Mouse (Mus musculus) spleen, postnatal 36 days (tissue): Measurements from ENCODE around the gene Ankrd31.
"Not testable (repeated sequence)": the region's sequence is repeated elsewhere in the genome, so short reads cannot be mapped to it uniquely, and the experiment has no call there.

ENCODE experiments used
- DNase-seq, 2 experiments: peaks; one replicate each; pipeline ENCODE4 v3.0.0; 2022; ENCODE audit warnings: low spot score in 2 of 2, mixed read lengths in 1 of 2

The Ankrd31 gene

DNA sequence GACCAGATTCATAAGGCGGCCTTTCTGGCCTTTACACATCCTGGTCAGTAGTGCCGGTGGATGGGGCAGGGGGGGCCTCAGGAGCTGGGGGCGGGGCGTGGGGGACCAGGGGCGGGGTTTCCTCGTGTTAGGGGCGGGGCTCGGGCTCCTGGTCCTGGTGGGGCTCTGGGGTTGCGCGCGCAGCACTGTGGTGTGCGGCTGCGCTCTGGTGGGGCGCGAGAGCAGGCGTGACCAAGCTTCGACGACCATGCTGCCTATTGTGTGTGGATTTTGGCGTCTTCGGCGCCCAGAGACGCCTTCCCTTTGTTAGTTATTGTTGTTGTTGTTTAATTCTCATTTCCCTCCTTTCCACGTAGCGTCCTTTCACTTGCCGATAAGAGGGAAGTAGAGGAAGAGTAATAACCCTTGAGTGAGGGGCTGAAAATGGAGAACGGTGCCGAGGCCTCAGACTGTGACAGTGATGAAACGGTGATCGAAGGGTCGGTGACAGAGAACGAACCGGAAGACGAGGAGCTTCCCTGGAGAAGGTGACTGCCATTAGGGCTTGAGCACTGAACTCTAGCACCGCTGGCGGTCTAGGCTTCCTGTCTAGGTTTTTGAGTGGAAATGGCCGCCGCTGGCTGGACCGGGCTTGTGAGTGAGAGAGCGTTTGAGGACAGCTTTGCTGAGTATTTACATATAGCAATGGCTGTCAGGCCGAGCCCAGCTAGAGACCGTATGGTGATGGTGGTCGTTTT, at the start of gene Ankrd31:
Gene Ankrd31, plus strand, starts transcription at position 164 of the 737 bp plus-strand sequence.
- DNase-seq, result no peak

DNA sequence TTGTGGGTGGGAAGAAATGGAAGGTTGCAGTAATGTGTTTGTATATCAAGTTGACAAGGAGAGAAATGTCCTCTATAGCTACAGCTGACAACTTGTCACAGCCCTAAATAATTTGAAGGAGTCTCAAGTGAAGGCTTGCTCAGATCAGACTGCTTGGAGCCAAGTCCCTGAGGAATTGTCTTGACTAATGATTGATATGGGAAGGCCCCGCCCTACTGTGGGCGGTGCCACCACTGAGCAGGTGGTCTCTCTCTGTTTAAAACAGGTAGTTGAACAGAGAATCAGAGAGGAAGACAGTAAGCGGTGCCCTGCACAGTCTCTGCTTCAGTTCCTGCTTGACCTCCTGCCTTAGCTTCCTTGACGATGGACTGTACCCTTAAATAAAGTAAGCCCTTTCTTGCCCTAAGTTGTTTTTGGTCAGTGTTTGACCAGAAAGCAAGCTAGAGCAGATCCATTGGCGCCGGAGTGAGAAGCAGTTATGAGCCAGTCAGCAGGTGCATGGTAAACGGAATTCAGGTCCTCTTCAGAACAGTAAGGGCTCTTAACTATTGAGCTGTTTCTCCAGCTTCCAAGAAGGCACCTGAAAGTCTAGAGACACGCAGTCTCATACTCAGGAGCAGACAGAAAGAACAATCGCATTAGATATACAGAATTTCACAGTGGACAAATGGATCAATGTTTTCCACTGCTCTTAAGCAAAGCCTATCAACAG, 45.3 kb upstream of the Ankrd31 start:
- no peak for DNase-seq

DNA sequence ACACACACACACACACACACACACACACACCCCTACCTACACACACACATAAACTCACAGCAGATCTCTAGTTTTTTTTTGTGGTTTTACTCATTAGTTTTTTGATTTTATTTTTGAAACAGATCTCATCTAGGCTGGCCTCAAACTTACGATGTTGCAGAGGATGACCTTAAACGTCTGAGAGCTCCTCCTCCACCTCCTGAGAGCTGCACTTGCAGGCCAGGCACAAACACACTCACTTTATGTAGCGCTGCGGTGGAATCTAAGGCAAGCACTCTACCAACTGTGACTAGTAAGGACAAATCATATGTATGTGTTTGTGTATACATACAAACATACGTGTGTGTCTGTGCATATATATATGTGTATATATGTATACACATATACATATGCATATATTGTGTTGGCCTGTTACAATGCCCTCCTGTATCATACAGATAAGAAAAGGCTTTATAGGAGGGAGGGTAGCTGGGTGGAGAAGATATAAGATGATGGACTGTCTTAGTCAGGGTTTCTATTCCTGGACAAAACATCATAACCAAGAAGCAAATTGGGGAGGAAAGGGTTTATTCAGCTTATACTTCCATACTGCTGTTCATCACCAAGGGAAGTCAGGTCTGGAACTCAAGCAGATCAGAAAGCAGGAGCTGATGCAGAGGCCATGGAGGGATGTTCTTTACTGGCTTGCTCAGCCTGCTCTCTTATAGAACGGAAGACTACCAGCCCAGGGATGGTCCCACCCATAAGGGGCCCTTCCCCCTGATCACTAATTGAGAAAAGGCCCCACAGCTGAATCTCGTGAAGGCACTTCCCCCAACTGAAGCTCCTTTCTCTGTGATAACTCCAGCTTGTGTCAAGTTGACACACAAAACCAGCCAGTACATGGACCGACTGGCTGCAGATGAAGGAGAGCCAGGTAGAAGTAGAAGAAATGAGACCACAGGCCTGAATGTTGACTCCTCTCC, 38.5 kb upstream of the Ankrd31 start:
- DNase-seq, result no peak

DNA sequence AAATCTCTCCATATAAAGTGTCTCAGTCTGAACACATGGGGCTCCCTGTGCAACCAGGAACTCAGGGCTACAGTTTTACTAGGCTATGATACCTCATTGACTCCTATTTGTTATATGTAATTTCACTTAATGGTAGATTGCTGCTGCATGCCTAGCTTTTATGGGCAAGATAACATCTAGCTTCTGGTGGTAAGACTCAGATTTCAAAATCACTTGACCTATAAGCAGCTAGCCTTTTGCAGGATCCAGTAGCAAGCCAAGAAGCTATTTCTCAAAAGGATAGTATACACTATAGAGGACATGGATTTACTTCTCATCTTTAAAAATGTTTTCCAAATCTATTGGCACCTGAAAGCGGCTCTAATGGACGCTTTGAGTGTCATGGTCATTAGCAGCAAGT, 31.8 kb upstream of the Ankrd31 start:
- no peak for DNase-seq

DNA sequence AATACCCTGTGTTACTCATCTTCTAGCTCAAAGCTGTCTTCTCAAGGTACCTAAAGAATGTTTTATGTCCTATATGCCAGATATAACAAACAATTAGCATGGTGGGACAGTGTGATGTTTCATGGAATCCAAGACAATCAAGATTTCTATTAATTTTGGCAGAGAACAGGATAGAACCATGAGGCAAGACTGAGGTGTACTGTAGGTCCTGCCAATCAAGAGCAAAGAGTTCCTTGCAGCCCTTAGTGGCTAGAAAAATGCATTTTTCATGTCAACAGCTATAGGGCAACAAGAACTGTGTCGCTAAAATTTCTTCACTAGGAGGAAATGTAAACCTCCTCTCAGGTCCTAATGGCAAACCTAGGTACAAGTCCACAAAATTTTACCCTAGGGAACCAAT, 30.3 kb upstream of the Ankrd31 start:
- no peak for DNase-seq

DNA sequence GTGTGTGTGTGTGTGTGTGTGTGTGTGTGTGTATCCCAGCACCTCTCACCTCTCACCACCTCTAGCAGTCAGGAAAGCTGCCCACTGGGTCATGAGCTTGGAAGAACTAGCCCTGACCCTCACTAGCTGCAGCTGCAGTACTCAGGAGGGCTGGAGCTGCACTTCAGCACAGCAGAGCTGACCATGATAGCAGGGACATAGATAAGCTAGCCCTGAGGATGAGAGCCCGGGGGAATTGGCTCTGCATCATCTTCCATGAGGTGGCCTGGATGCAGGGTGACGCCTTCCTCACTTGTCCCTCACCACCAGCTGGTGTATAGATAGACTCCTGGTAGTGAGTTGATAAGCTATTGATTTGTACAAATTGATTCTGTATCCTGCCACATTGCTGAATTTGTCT, 28.1 kb upstream of the Ankrd31 start:
- no peak for DNase-seq

DNA sequence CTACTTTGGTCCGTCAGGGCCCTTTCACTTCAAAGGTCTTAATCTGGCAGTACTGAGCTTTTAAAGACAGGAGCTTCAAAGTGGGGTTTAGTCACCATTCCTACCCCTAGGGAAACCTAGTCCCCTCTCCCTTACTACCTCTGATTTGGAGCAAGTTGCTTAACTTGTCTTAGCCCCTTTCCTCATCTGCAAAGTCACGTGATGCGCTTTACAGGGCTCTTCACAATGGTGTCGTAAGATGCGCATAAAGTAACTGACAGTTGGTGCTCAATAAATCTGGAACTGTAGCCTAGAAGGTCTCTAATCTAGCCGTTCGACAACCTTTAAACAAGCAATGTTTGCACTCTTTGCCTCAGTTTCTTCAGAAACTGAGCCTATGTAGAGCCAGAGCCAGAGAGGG, 19.8 kb upstream of the Ankrd31 start:
- DNase-seq, result no peak

DNA sequence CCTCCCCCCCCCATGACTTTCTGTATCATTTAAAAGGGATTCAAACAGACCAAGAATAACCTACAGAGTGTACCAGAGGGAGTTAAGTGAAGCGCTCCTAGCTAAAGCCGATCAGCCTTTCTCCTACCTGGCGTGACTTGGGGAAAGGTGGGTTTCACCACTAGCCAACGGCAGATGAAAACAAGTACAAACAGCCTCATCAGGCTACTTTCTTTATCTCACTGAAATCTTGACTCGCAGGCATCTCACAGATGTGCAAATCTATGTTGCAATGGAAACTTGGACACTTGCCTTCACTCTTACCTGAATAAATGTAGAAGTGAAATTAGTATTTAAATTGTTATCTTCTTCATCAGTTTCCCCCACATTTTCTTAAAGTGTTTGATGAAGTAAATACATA, 18.9 kb upstream of the Ankrd31 start:
- DNase-seq, result no peak

DNA sequence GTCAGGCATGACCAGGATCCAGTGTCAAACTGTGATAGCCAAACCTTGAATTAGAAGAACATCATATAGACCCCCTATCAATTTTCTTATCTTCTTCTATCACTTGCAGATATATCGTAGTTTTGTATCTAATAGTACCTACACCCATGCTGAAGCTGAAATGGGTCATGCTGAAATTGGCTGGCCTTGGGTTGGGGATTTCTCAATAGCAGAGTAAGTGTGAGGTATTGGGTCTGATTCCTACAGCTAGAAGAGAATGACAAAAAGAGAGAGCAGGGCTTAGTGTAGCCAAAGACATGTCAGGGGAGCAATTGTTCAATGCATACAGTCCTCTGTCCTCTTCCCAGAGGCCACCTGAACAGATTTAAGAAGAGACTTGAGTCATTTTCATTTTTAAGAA, 18.0 kb upstream of the Ankrd31 start:
- DNase-seq, result no peak

DNA sequence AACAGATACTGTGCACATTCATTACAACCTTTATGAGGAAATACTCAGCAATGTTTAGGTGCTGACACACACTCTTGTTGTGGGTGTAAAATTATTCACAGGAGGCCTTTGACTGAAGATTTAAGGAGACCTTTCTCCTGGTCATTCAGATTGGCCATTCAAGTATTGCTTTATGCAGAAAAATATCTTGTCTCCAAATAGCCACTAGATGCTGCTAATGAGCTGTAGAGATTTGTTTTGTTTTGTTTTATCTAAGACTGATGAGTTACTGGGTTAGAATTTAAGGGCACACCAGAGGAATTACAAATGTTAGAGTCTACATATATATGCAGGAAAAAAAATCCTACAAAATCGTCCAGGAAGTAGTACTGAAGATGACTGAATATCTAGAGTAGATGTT, 12.9 kb upstream of the Ankrd31 start:
- no peak for DNase-seq

DNA sequence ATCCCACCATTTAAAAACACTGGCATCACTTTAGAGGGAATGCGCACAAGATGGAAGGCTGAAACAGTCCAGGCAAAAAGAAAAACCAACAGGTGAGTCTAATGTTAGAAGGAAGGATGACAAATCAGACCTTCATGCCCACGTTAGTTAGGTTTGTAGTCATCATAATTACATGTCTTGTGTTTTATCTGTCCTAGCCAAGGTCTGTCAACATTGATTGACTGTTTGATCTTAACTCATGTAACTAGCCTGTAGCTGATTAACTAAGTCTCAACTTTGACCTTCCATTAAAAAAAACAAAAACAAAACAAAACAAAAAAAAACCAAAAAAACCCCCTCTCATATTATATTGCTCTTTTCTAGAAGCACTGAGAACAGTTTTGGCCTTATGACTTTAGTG, 7.9 kb upstream of the Ankrd31 start:
- DNase-seq, result no peak

DNA sequence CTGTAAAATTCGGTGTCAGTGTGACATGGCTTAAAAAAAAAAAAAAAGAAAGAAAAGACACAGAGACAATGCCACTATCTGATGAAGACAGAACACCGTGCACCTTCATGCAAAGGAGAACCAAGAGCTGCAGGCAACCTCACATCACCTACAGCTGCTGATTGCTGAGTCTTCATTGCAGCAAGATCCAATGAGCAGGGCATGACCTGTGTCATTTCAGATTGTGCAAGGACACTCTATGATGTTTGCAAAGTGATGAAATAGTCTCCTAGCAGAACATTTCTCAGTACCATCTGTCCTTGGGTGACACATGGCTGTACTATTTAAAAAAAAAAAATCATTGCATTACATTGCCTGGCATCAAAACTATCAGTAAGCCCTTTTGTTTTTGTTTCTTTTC, 5.2 kb upstream of the Ankrd31 start:
- no peak for DNase-seq

DNA sequence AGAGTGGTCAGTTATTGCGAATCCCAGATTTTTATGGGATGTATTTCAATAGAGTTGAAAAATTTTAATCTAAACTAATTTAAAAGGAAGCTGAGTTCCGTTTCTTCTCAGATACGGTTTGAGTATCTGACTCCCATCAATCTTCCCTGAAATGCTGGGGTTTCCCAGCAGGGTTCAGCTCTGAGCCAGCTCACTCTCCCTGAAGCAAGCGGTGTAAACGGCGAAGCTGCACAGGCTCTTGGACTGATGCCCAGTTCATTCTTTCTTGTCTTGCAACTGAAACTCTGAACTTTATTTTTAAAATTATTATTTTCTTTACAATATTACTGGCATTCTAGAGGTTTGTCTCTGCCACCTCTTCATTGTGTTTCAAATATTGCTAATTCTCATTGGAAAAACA, 2.0 kb upstream of the Ankrd31 start:
- no peak for DNase-seq

DNA sequence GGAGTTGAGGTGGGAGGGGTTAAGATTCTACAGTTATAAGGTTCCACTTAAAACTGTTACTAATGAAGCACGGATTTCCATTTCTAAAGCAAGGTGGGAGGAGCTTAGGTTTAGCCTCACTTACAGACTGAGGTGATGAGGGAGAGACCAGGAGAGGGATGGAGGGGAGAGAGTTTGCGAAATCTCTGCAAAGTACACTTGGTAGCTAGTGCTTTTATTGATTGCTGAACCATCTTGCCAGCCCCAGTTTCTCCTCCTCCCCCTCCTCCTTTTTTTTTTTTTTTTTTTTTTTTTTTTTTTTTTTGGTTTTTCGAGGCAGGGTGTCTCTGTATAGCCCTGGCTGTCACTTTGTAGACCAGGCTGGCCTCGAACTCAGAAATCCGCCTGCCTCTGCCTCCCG, 1.8 kb downstream of the Ankrd31 start:
- DNase-seq, result no peak

DNA sequence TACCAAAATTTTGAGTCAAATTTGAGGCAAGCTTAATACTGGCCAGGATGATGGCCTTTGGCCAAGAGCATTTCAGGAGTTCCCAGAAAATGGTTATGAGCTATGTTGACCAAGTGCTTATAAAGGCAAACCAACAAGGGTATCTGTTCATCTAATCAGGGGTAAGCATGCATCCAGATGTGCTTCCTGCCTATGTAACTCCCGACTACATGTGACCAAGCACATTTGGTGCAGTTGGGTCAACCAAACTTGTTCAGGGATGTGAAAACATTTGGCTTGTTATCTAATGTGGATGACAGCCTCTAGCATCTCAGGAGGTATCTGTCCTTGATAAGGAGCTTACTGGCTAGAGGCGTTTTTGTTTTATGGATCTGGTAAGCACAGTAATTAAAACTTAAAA, 12.8 kb downstream of the Ankrd31 start:
- DNase-seq, result no peak

DNA sequence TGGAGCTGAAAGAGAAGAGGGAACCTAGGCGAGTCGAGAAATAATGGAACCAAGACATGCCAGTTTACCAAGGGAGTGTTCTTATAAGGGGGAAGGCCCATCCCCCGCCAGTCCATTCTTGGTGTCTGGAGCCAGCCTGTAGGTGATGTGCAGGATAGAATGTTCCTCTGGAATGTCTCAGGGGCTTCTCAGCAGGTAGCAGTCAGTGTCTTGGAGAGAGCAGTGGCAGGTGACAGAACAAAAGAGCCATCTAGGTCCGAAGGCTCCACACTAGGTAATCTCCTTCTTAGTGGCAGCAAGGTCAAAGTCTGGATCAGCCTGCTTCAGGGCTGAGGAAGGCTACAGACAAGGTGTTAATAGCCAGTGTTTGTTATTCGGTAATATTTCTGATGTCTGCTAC, 38.0 kb downstream of the Ankrd31 start:
- not testable (repeated sequence) for DNase-seq

DNA sequence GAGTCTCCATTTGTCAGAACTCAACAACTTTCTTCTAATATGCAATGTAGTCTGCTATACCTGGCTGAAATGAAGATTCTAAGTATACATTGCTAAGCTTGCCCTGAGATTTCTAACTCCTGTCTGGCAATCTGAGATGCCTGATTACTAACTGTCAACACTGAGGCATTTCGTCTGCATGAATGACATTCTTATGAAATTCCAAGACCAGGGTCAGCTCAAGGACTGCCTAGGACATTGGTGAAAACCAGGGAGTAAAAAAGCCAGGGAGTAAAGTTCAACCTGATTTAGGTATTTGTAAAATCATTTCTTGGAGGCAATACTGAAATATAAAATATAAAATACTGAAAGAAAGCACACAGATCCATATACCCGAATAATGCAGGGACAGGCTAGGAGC, 45.4 kb downstream of the Ankrd31 start:
- DNase-seq, result no peak

DNA sequence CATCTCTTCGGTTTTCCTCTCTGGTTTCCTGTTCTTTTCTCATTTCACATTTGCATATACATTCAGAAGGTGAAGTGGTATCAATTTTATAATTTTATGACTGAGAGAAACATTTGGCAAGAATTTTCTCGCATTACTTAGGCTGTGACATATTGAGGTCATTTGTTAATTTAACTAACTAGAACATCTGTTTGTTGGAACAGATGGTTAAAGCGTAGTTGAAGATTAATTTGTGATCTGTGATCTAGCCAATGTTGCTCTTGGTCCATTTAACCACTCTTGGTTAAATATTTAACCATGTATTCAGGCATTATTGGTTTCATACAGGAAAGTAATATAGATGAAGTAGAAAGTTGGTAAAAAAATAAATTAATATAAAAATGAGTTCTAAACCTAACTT, 47.2 kb downstream of the Ankrd31 start:
- no peak for DNase-seq

DNA sequence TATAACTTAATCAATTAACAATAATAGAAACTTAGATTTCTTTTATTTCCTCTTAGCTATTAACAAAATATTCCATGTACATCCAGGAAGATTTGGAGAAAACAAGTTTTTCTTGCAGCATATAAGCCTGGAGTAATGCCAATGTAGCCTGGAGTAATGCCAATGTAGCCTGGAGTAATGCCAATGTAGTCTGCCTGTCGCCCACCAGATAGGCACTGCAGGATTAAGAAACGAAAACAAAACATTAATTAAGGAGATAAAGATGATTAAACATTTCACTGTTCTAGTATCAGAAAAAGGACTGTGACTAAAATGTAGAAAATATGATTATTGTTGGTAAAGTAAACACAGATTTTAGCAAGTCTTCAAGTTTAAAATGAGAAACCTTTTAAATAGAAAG, 49.4 kb downstream of the Ankrd31 start:
- no peak for DNase-seq

DNA sequence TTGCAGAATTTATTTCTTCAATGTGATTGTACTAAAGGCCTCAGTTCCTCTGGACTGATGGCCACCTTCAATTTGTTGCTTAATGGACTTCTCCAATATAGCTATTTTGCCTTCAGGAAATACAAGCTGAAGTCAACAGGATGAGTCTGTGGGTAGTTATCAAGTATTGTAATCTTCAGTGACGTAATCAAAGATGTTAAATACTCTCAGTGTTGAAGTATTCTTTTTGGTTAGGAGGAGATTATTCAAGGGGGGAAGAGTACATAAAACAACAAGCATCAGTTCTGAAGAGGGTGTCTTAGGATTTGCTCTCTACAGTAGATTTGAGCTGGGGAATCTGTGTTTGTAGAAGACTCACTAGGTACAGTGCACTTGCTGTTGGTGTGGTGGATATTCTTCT, 101.7 kb downstream of the Ankrd31 start:
- DNase-seq, result no peak

DNA sequence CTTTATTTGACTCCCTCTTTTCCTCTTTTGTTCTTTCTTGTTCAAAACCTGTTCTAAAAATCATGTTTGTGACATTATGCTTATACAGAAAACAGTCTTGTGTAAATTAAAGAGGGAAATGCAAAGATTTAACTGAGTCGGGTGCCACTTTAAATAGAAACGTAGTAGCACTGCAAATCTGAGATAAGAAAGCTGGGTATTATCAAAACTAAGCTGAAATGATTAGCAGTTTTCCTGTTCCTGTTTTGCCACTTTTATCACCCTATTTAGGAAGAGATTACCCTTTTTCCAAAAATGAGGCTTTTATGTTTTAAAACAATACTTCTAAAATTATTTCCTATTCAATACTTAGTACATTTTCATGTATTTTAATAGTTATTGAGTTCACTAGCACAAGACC, 104.1 kb downstream of the Ankrd31 start:
- DNase-seq, result no peak

DNA sequence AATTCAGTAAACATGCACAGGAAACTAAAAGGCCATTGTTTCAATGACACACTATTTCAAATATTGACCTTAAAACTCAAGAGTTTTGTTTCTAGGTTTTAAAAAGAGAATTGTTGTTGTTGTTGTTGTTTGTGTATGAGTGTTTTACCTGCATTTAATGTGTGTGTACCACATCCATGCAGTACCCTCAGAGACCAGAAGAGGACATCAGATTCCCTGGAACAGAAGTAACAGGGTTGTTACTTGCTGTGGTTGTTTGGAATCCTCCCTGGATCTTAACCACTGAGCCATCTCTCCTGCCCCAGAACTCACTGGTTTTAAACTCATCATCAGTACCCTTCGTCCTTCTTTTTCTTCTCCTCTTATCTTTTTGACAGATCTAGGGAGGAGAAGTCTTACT, 105.2 kb downstream of the Ankrd31 start:
- DNase-seq, result no peak
